Mouse (Mus musculus): ENCODE data around the gene Atp2a3. TPM values are rescaled to one million over a fixed set of nuclear protein-coding genes. Genes with fewer than 3 reads are reported as not detected.

The Atp2a3 gene
- total RNA-seq, 2 experiments from 2014 or later, result 5.3 to 5.5 TPM

- no peak for DNase-seq (ENCODE audit: low spot score in 2 of 2)
Observed at GRCm38 (mm10) chr11:72997529-72998326, 36.8 kb downstream of the Atp2a3 start.

GRCm38 (mm10) chr11:72998771-72999170 lies 37.8 kb downstream of the Atp2a3 start, which contains the start of gene P2rx1:
Gene P2rx1, plus strand, starts transcription at chr11:72999103.
- DNase-seq (ENCODE audit: low spot score in 2 of 2), result no peak

- peak; percentile 44 to 78 for DNase-seq (ENCODE audit: low spot score in 2 of 2)
Observed at GRCm38 (mm10) chr11:73001029-73001428, 40.1 kb downstream of the Atp2a3 start.

- DNase-seq (ENCODE audit: low spot score in 2 of 2), result peak in 1 of 2 experiments; percentile 79
Observed at GRCm38 (mm10) chr11:73006377-73006776, 45.4 kb downstream of the Atp2a3 start.

- no peak for DNase-seq (ENCODE audit: low spot score in 2 of 2)
Observed at GRCm38 (mm10) chr11:73007113-73007512, 46.1 kb downstream of the Atp2a3 start.

GRCm38 (mm10) chr11:73007698-73008481 lies 46.9 kb downstream of the Atp2a3 start:
- DNase-seq (ENCODE audit: low spot score in 2 of 2), result peak in 1 of 2 experiments; percentile 74

GRCm38 (mm10) chr11:73008826-73009225 lies 47.9 kb downstream of the Atp2a3 start:
- DNase-seq (ENCODE audit: low spot score in 2 of 2), result no peak

- DNase-seq (ENCODE audit: low spot score in 2 of 2), result peak in 1 of 2 experiments; percentile 24
Observed at GRCm38 (mm10) chr11:73009531-73010274, 48.7 kb downstream of the Atp2a3 start.

- no peak for DNase-seq (ENCODE audit: low spot score in 2 of 2)
Observed at GRCm38 (mm10) chr11:73013981-73014380, 53.0 kb downstream of the Atp2a3 start.

- DNase-seq (ENCODE audit: low spot score in 2 of 2), result peak; percentile 80 to 92
Observed at GRCm38 (mm10) chr11:73014831-73015344, 53.9 kb downstream of the Atp2a3 start.

- peak in 1 of 2 experiments; percentile 66 for DNase-seq (ENCODE audit: low spot score in 2 of 2)
Observed at GRCm38 (mm10) chr11:73015391-73016102, 54.6 kb downstream of the Atp2a3 start.

- no peak for DNase-seq (ENCODE audit: low spot score in 2 of 2)
Observed at GRCm38 (mm10) chr11:73016103-73016420, 55.1 kb downstream of the Atp2a3 start.

GRCm38 (mm10) chr11:73018471-73019146 lies 57.6 kb downstream of the Atp2a3 start, which contains the start of gene Camkk1:
Gene Camkk1, plus strand, starts transcription at chr11:73019008.
- DNase-seq (ENCODE audit: low spot score in 2 of 2), result peak; percentile 93 to 96

GRCm38 (mm10) chr11:73019147-73019795 lies 58.3 kb downstream of the Atp2a3 start:
- peak; percentile 82 to 87 for DNase-seq (ENCODE audit: low spot score in 2 of 2)

- DNase-seq (ENCODE audit: low spot score in 2 of 2), result peak in 1 of 2 experiments; percentile 61
Observed at GRCm38 (mm10) chr11:73020953-73021800, 60.2 kb downstream of the Atp2a3 start.

- DNase-seq (ENCODE audit: low spot score in 2 of 2), result peak; percentile 91 to 96
Observed at GRCm38 (mm10) chr11:73023099-73023498, 62.1 kb downstream of the Atp2a3 start.

- DNase-seq (ENCODE audit: low spot score in 2 of 2), result no peak
Observed at GRCm38 (mm10) chr11:73023827-73024226, 62.9 kb downstream of the Atp2a3 start.

GRCm38 (mm10) chr11:73024236-73024904 lies 63.4 kb downstream of the Atp2a3 start:
- no peak for DNase-seq (ENCODE audit: low spot score in 2 of 2)

Measured in layer of hippocampus, adult 18-20 months (tissue).